25 mouse cellular contexts compared by ENCODE assay signal in genomic region chr1:98056996-98057945, GRCm38 (mm10). TPM values are rescaled to one million over a fixed set of nuclear protein-coding genes. Genes with fewer than 3 reads are reported as not detected.
A peak's percentile ranks its signal among the peaks of the same experiment; 100 is the strongest.
DNase-seq lines count a peak whose midpoint lies in the region; ATAC-seq and TF ChIP-seq lines count a peak whose summit lies in the region.
"Had no signal": no experiment of that assay in that cellular context is flagged by ENCODE, and none has a peak within 500 bp of the region (broad histone marks: within the 10 kb centered on the region; RNA-seq: fewer than 3 reads in every experiment).

No protein-coding gene starts in this region.

- no peaks in the 10 kb centered on the region for H3K9me3 ChIP-seq in kidney, embryonic 15.5 days (replicated peaks)
- H3K9me3 ChIP-seq in midbrain, embryonic 10.5 days (replicated peaks), result no peaks in the 10 kb centered on the region
- no peaks in the 10 kb centered on the region for H3K9me3 ChIP-seq in midbrain, embryonic 11.5 days (ENCODE audit: control insufficient read depth, low read length)
- H3K9me3 ChIP-seq: embryonic facial prominence, embryonic 12.5 days; forebrain, embryonic 12.5 days; heart, embryonic 10.5 days; hindbrain, embryonic 12.5 days; limb, embryonic 13.5 days; liver, embryonic 12.5 days had no signal

- intact Hi-C loops in gastrocnemius, postnatal 14 days (cut with DNase I; ENCODE audit: low total_unique reads), result no loop called here
- intact Hi-C loops in left cerebral cortex, adult 2 months (cut with DNase I), result no loop called here

- no peak overlapping the region for H3K9ac ChIP-seq in kidney, embryonic 15.5 days
- no peak overlapping the region for H3K9ac ChIP-seq in midbrain, embryonic 11.5 days (ENCODE audit: low read length)
- H3K9ac ChIP-seq: embryonic facial prominence, embryonic 12.5 days; forebrain, embryonic 12.5 days; hindbrain, embryonic 12.5 days; limb, embryonic 13.5 days; liver, embryonic 12.5 days had no signal

- no peaks in the 10 kb centered on the region for H3K27me3 ChIP-seq in kidney, embryonic 15.5 days
- H3K27me3 ChIP-seq in midbrain, embryonic 10.5 days (ENCODE audit: low read depth, poor library complexity, severe bottlenecking), result no peaks in the 10 kb centered on the region
- no peaks in the 10 kb centered on the region for H3K27me3 ChIP-seq in midbrain, embryonic 11.5 days (ENCODE audit: control insufficient read depth, insufficient read depth, low read length)
- H3K27me3 ChIP-seq: CH12.LX; embryonic facial prominence, embryonic 12.5 days; forebrain, embryonic 12.5 days; hindbrain, embryonic 12.5 days; limb, embryonic 13.5 days; liver, embryonic 12.5 days; Patski had no signal

- TF ChIP-seq CTCF in left cerebral cortex, adult 2 months (IDR thresholded peaks at IDR 0.05), result no peak

- DNase-seq in kidney, adult 11 months, result peak; percentile 36
- no peak for DNase-seq in midbrain, embryonic 10.5 days (ENCODE audit: low spot score)
- no peak for DNase-seq in midbrain, embryonic 11.5 days (ENCODE audit: low spot score, missing footprints)
- peak; percentile 30 for DNase-seq in kidney, postnatal 14 days
- DNase-seq in gastrocnemius, postnatal 14 days, result no peak
- no peak for DNase-seq in left cerebral cortex, adult 2 months (ENCODE audit: extremely low spot score in 1 of 2, low spot score in 2 of 2)
- DNase-seq: B cell, adult 2 months; cerebellum, adult 11 months; cerebellum, postnatal 10 days; heart, postnatal 10 days; lung, adult 18-20 months; right cerebral cortex, postnatal 25 days; spleen, adult 18-20 months; thymus, postnatal 14 days had no signal

- no peaks in the 10 kb centered on the region for H3K36me3 ChIP-seq in kidney, embryonic 15.5 days
- H3K36me3 ChIP-seq in midbrain, embryonic 10.5 days, result no peaks in the 10 kb centered on the region
- H3K36me3 ChIP-seq in midbrain, embryonic 11.5 days (ENCODE audit: control insufficient read depth, insufficient read depth, low read length), result no peaks in the 10 kb centered on the region
- H3K36me3 ChIP-seq: embryonic facial prominence, embryonic 12.5 days; forebrain, embryonic 12.5 days; G1E; heart, embryonic 10.5 days; hindbrain, embryonic 12.5 days; limb, embryonic 13.5 days; liver, embryonic 12.5 days had no signal

- H3K4me1 ChIP-seq in kidney, embryonic 15.5 days, result peaks cover 8% of the 10 kb centered on the region; the same call in 1 of the 2 replicates
- H3K4me1 ChIP-seq in midbrain, embryonic 10.5 days, result peaks cover 49% of the 10 kb centered on the region
- peaks cover 12% of the 10 kb centered on the region; the same call in 1 of the 2 replicates for H3K4me1 ChIP-seq in midbrain, embryonic 11.5 days (ENCODE audit: control insufficient read depth, insufficient read depth, low read length)
- H3K4me1 ChIP-seq: embryonic facial prominence, embryonic 12.5 days; liver, embryonic 12.5 days had no signal

- ATAC-seq in kidney, embryonic 15.5 days (replicated peaks; ENCODE audit: low FRiP score), result no peak
- ATAC-seq in midbrain, embryonic 11.5 days (ENCODE audit: low FRiP score), result no peak
- ATAC-seq: intestine, postnatal 0 days; liver, embryonic 12.5 days had no signal

- no peak overlapping the region for H3K27ac ChIP-seq in kidney, embryonic 15.5 days
- H3K27ac ChIP-seq in midbrain, embryonic 10.5 days (replicated peaks), result peak overlapping the region; percentile 28; the same call in 1 of the 2 replicates
- H3K27ac ChIP-seq in midbrain, embryonic 11.5 days (ENCODE audit: low read depth, low read length), result no peak overlapping the region
- no peak overlapping the region for H3K27ac ChIP-seq in left cerebral cortex, adult 2 months
- H3K27ac ChIP-seq: embryonic facial prominence, embryonic 12.5 days; forebrain, embryonic 12.5 days; heart, embryonic 10.5 days; hindbrain, embryonic 12.5 days; limb, embryonic 13.5 days; liver, embryonic 12.5 days had no signal

- H3K4me3 ChIP-seq in kidney, embryonic 15.5 days (replicated peaks), result no peak overlapping the region
- H3K4me3 ChIP-seq in midbrain, embryonic 10.5 days, result no peak overlapping the region
- no peak overlapping the region for H3K4me3 ChIP-seq in midbrain, embryonic 11.5 days (ENCODE audit: low read depth, low read length)
- no peak overlapping the region for H3K4me3 ChIP-seq in left cerebral cortex, adult 2 months
- H3K4me3 ChIP-seq: embryonic facial prominence, embryonic 12.5 days; forebrain, embryonic 12.5 days; heart, embryonic 10.5 days; hindbrain, embryonic 12.5 days; limb, embryonic 13.5 days; liver, embryonic 12.5 days had no signal

- H3K4me2 ChIP-seq in kidney, embryonic 15.5 days, result no peak overlapping the region
- no peak overlapping the region for H3K4me2 ChIP-seq in midbrain, embryonic 11.5 days
- H3K4me2 ChIP-seq: embryonic facial prominence, embryonic 12.5 days; forebrain, embryonic 12.5 days; hindbrain, embryonic 12.5 days; limb, embryonic 13.5 days; liver, embryonic 12.5 days had no signal

- 56% methylated on average over 11 of the region's 11 CpGs for WGBS in kidney, embryonic 15.5 days
- 67% methylated on average over 11 of the region's 11 CpGs for WGBS in midbrain, embryonic 10.5 days
- 62% methylated on average over 11 of the region's 11 CpGs for WGBS in midbrain, embryonic 11.5 days

RNA-seq across cellular contexts. Expression of gene Pam, which starts 38.2 kb away (rescaled TPM):
- 29.3 and 30.7 TPM in 2 replicates for polyA plus RNA-seq in kidney, embryonic 15.5 days (2015; fragmentation: Nextera tagmentation; extraction: Ambion mirVana)
- polyA plus RNA-seq in midbrain, embryonic 10.5 days (2016; fragmentation: Nextera tagmentation; extraction: Ambion mirVana), result 18.9 and 23.9 TPM in 2 replicates
- 21.1 and 21.2 TPM in 2 replicates for polyA plus RNA-seq in midbrain, embryonic 11.5 days (2014; fragmentation: Nextera tagmentation; extraction: Ambion mirVana)
- total RNA-seq in gastrocnemius, postnatal 14 days (2021), result 10 to 100 TPM; 61.1 to 72.7 TPM
- 100 to 1,000 TPM; 258 to 269 TPM for total RNA-seq in left cerebral cortex, adult 2 months (2021)
- total RNA-seq: CH12.LX had no signal
- polyA plus RNA-seq: G1E had no signal

Comparison
In these comparisons a context has a peak if more than half of its experiments do, and no peak if none do; other contexts are left out.
1. DNase-seq: peak in kidney, adult 11 months (single experiment) and kidney, postnatal 14 days (single experiment); none in midbrain, embryonic 10.5 days (single experiment), midbrain, embryonic 11.5 days (single experiment), gastrocnemius, postnatal 14 days (single experiment) and left cerebral cortex, adult 2 months (0 of 2).